Mouse (Mus musculus) CH12.LX (cell line): Measurements from ENCODE around the gene Tpm4. TPM values are rescaled to one million over a fixed set of nuclear protein-coding genes. Genes with fewer than 3 reads are reported as not detected.

ENCODE experiments used
- DNase-seq: peaks from one replicate; pipeline ENCODE4 v3.0.0-alpha.2; 2013; ENCODE audit errors: extremely low read depth
- H3K27ac ChIP-seq: 2 replicates; pipeline ENCODE4 v1.5.1; 2012; ENCODE audit warnings: low read depth, mild to moderate bottlenecking, control low read depth, moderate library complexity; ENCODE audit not compliant: insufficient read depth
- H3K27me3 ChIP-seq: replicated peaks from 2 replicates; pipeline ENCODE3; 2012; ENCODE audit warnings: inconsistent platforms
- H3K36me3 ChIP-seq, 2 experiments: replicated peaks in 1 of 2; 2 replicates each; pipeline versions ENCODE3 to v1.6.1; 2012; ENCODE audit warnings: inconsistent platforms in 1 of 2, low read length in 1 of 2, mild to moderate bottlenecking in 1 of 2, mixed read lengths in 1 of 2, moderate library complexity in 1 of 2; ENCODE audit not compliant: control insufficient read depth in 1 of 2, insufficient read depth in 1 of 2
- H3K4me1 ChIP-seq, 2 experiments: 2 replicates each; pipeline ENCODE4 v1.6.1; 2012; ENCODE audit warnings: inconsistent platforms in 1 of 2, moderate library complexity in 1 of 2; ENCODE audit not compliant: insufficient read depth in 2 of 2, control insufficient read depth in 1 of 2
- H3K4me2 ChIP-seq: 2 replicates; pipeline ENCODE4 v1.6.1; 2012; ENCODE audit warnings: low read depth, mild to moderate bottlenecking, control low read depth; ENCODE audit not compliant: poor library complexity, insufficient read depth, severe bottlenecking
- H3K4me3 ChIP-seq, 3 experiments: fragments of 150-350 bp in 1 of 3; sonication (generic) in 1 of 3; replicated peaks in 1 of 3; 2 replicates each; pipeline versions ENCODE3 to v1.5.1; 2011 to 2012; ENCODE audit warnings: low read depth in 2 of 3, low read length in 2 of 3, mild to moderate bottlenecking in 2 of 3, moderate library complexity in 2 of 3, control low read depth in 1 of 3, improper control_type of control experiment in 1 of 3, inconsistent platforms in 1 of 3, mixed read lengths in 1 of 3; ENCODE audit not compliant: poor library complexity in 1 of 3
- H3K79me2 ChIP-seq: replicated peaks from 2 replicates; pipeline ENCODE4 v1.6.1; 2012; ENCODE audit warnings: mild to moderate bottlenecking, moderate library complexity; ENCODE audit not compliant: control insufficient read depth, poor library complexity, insufficient read depth, severe bottlenecking; ENCODE audit errors: extremely low read depth
- H3K9ac ChIP-seq: 2 replicates; pipeline ENCODE4 v1.6.1; 2012; ENCODE audit warnings: low read depth, mild to moderate bottlenecking, control low read depth, moderate library complexity; ENCODE audit not compliant: insufficient read depth
- H3K9me3 ChIP-seq: replicated peaks from 2 replicates; pipeline ENCODE3; 2012; ENCODE audit warnings: low read length, inconsistent platforms, mixed read lengths
- CHD1 ChIP-seq: IDR thresholded peaks from 2 replicates; pipeline ENCODE4 v1.6.1; 2012; ENCODE audit warnings: low read depth, low read length, improper control_type of control experiment, inconsistent platforms
- CHD2 ChIP-seq: IDR thresholded peaks from 2 replicates; pipeline ENCODE4 v1.6.1; 2011; ENCODE audit warnings: low read length, improper control_type of control experiment
- CTCF ChIP-seq, 2 experiments: IDR thresholded peaks in 1 of 2; conservative IDR thresholded peaks in 1 of 2; 2 replicates each; pipeline ENCODE4 v1.5.1; 2011 to 2012; ENCODE audit warnings: low read depth in 2 of 2, low read length in 2 of 2, improper control_type of control experiment in 1 of 2, inconsistent platforms in 1 of 2, mild to moderate bottlenecking in 1 of 2, moderate library complexity in 1 of 2
- E2F4 ChIP-seq: IDR thresholded peaks from 2 replicates; pipeline ENCODE4 v1.6.1; 2011; ENCODE audit warnings: low read depth, low read length, improper control_type of control experiment; ENCODE audit not compliant: insufficient replicate concordance
- ELF1 ChIP-seq: IDR thresholded peaks from 2 replicates; pipeline ENCODE4 v1.6.1; 2014; ENCODE audit warnings: low read depth, mild to moderate bottlenecking, inconsistent platforms, low read length, improper control_type of control experiment
- EP300 ChIP-seq: IDR thresholded peaks from 2 replicates; pipeline ENCODE4 v1.6.1; 2011; ENCODE audit warnings: low read length, improper control_type of control experiment
- ETS1 ChIP-seq: conservative IDR thresholded peaks from 2 replicates; pipeline ENCODE4 v1.6.1; 2012; ENCODE audit warnings: low read depth, mild to moderate bottlenecking, inconsistent platforms, low read length, improper control_type of control experiment, moderate library complexity
- GABPA ChIP-seq: IDR thresholded peaks from 2 replicates; pipeline ENCODE4 v1.6.1; 2012; ENCODE audit warnings: low read depth, low read length, improper control_type of control experiment, inconsistent platforms; ENCODE audit not compliant: insufficient replicate concordance
- JUN ChIP-seq: IDR thresholded peaks from 2 replicates; pipeline ENCODE4 v1.6.1; 2011; ENCODE audit warnings: low read depth, mild to moderate bottlenecking, low read length, improper control_type of control experiment, moderate library complexity; ENCODE audit not compliant: insufficient read depth
- JUND ChIP-seq: conservative IDR thresholded peaks from 2 replicates; pipeline ENCODE4 v1.6.1; 2011; ENCODE audit warnings: low read depth, low read length, improper control_type of control experiment
- KAT2A ChIP-seq: IDR thresholded peaks from 2 replicates; pipeline ENCODE4 v1.6.1; 2012; ENCODE audit warnings: low read length, improper control_type of control experiment, inconsistent platforms; ENCODE audit not compliant: insufficient replicate concordance
- MAFK ChIP-seq: IDR thresholded peaks from 2 replicates; pipeline ENCODE4 v1.6.1; 2011; ENCODE audit warnings: low read length, improper control_type of control experiment; ENCODE audit not compliant: insufficient replicate concordance
- MAX ChIP-seq: IDR thresholded peaks from 2 replicates; pipeline ENCODE4 v1.6.1; 2011; ENCODE audit warnings: low read length, improper control_type of control experiment
- MAZ ChIP-seq: IDR thresholded peaks from 2 replicates; pipeline ENCODE4 v1.6.1; 2012; ENCODE audit warnings: low read depth, mild to moderate bottlenecking, inconsistent platforms, low read length, improper control_type of control experiment, moderate library complexity
- MEF2A ChIP-seq: IDR thresholded peaks from 2 replicates; pipeline ENCODE4 v1.6.1; 2014; ENCODE audit warnings: low read depth, mild to moderate bottlenecking, inconsistent platforms, low read length, improper control_type of control experiment, borderline replicate concordance
- MXI1 ChIP-seq: IDR thresholded peaks from 2 replicates; pipeline ENCODE4 v1.6.1; 2011; ENCODE audit warnings: mild to moderate bottlenecking, low read depth, low read length, improper control_type of control experiment
- NELFE ChIP-seq: IDR thresholded peaks from 2 replicates; pipeline ENCODE4 v1.6.1; 2011; ENCODE audit warnings: low read depth, low read length, improper control_type of control experiment
- NRF1 ChIP-seq: IDR thresholded peaks from 2 replicates; pipeline ENCODE4 v1.6.1; 2014; ENCODE audit warnings: low read depth, mild to moderate bottlenecking, inconsistent platforms, low read length, improper control_type of control experiment, moderate library complexity
- POLR2AphosphoS2 ChIP-seq: IDR thresholded peaks from 2 replicates; pipeline ENCODE4 v1.6.1; 2011; ENCODE audit warnings: low read depth, low read length, improper control_type of control experiment
- RAD21 ChIP-seq: IDR thresholded peaks from 2 replicates; pipeline ENCODE4 v1.6.1; 2011; ENCODE audit warnings: low read depth, mild to moderate bottlenecking, low read length, improper control_type of control experiment, moderate library complexity
- RCOR1 ChIP-seq: conservative IDR thresholded peaks from 2 replicates; pipeline ENCODE4 v1.6.1; 2012; ENCODE audit warnings: low read depth, mild to moderate bottlenecking, inconsistent platforms, low read length, improper control_type of control experiment
- SIN3A ChIP-seq: IDR thresholded peaks from 2 replicates; pipeline ENCODE4 v1.6.1; 2012; ENCODE audit warnings: low read length, improper control_type of control experiment, inconsistent platforms
- SMC3 ChIP-seq: IDR thresholded peaks from 2 replicates; pipeline ENCODE4 v1.6.1; 2011; ENCODE audit warnings: low read depth, low read length, improper control_type of control experiment
- TBP ChIP-seq: conservative IDR thresholded peaks from 2 replicates; pipeline ENCODE4 v1.6.1; 2011; ENCODE audit warnings: low read depth, low read length, improper control_type of control experiment
- TCF12 ChIP-seq: IDR thresholded peaks from 2 replicates; pipeline ENCODE4 v1.6.1; 2014; ENCODE audit warnings: low read depth, mild to moderate bottlenecking, inconsistent platforms, low read length, improper control_type of control experiment
- UBTF ChIP-seq: IDR thresholded peaks from 2 replicates; pipeline ENCODE4 v1.6.1; 2012; ENCODE audit warnings: low read depth, mild to moderate bottlenecking, inconsistent platforms, low read length, improper control_type of control experiment, moderate library complexity
- USF1 ChIP-seq: IDR thresholded peaks from 2 replicates; pipeline ENCODE4 v1.6.1; 2014; ENCODE audit warnings: low read depth, mild to moderate bottlenecking, inconsistent platforms, low read length, improper control_type of control experiment
- USF2 ChIP-seq: conservative IDR thresholded peaks from 2 replicates; pipeline ENCODE4 v1.6.1; 2011; ENCODE audit warnings: low read depth, low read length, improper control_type of control experiment
- ZC3H11A ChIP-seq: IDR thresholded peaks from 2 replicates; pipeline ENCODE4 v1.6.1; 2012; ENCODE audit warnings: low read depth, mild to moderate bottlenecking, inconsistent platforms, low read length, improper control_type of control experiment
- ZKSCAN1 ChIP-seq: IDR thresholded peaks from 2 replicates; pipeline ENCODE4 v1.6.1; 2012; ENCODE audit warnings: low read depth, inconsistent platforms, low read length, improper control_type of control experiment, borderline replicate concordance
- ZMIZ1 ChIP-seq: IDR thresholded peaks from 2 replicates; pipeline ENCODE4 v1.6.1; 2012; ENCODE audit warnings: low read depth, mild to moderate bottlenecking, inconsistent platforms, low read length, improper control_type of control experiment
- ZNF384 ChIP-seq: IDR thresholded peaks from 2 replicates; pipeline ENCODE4 v1.6.1; 2012; ENCODE audit warnings: low read depth, low read length, improper control_type of control experiment, inconsistent platforms
- dilution Hi-C: fragments of 300-500 bp; cut with MboI; formaldehyde crosslinking; loops from 2 replicates; pipeline ENCODE4 v1.14.3; 2020; ENCODE audit warnings: low sequenced_read_pairs; ENCODE audit not compliant: extremely low pct_unique_long_range_greater_than_20kb, extremely low pct_ligation_motif_present
- in situ Hi-C: fragments of 300-500 bp; cut with MboI; formaldehyde crosslinking; loops from 3 replicates; pipeline ENCODE4 v1.14.3; 2019; ENCODE audit warnings: low sequenced_read_pairs, low pct_ligation_motif_present, low pct_unique_long_range_greater_than_20kb, mixed read lengths
- polyA plus RNA-seq: library from polyadenylated mRNA; unstranded; fragments of >175 nt; gene quantifications from 2 replicates; pipeline ENCODE4 v1.2.1, GENCODE M21; 2012; ENCODE audit warnings: low read depth; ENCODE audit not compliant: insufficient read length
- total RNA-seq, 2 experiments: library from RNA; depleted of rRNA; stranded (reverse); fragments of 300-350 nt in 1 of 2; fragments of >200 nt in 1 of 2; gene quantifications; 2 replicates each; pipeline ENCODE4 v1.2.3; 2012 to 2014

Tpm4 gene
- total and polyA plus RNA-seq, 3 experiments = 96.2 to 284 (median 203) TPM

- TF ChIP-seq ZC3H11A (no peak), EP300 (no peak), SMC3 (no peak), JUND (no peak), JUN (no peak)
- TF ChIP-seq, all 38 proteins: peak for 12
Measured at GRCm38 (mm10) chr8:72135446-72136301, 899 bp downstream of the Tpm4 start (continued).

- in situ Hi-C loops (no loop called here), dilution Hi-C loops (no loop called here)
- Histone ChIP-seq H3K4me3 (peak overlapping the region; percentile 79 to 95 (median 88)), H3K79me2 (peaks cover 19% of the 10 kb centered on the region), H3K9me3 (no peaks in the 10 kb centered on the region), H3K4me1 (peaks cover 12 to 48% of the 10 kb centered on the region in 2 experiments), H3K4me2 (peak overlapping the region; percentile 41), H3K27me3 (no peaks in the 10 kb centered on the region), H3K27ac (peak overlapping the region; percentile 51), H3K36me3 (peaks cover 22 to 33% of the 10 kb centered on the region in 2 experiments), H3K9ac (peak overlapping the region; percentile 78)
- DNase-seq = peak; percentile 91
- TF ChIP-seq GABPA (no peak), SMC3 (no peak), JUND (no peak), SIN3A (peak; percentile 73; the same call in 1 of the 2 replicates), TBP (peak; percentile 89), CHD1 (no peak), MEF2A (0 out of 2 replicates have a peak, but pooled peaks have one; percentile 12), MAZ (no peak), UBTF (0 out of 2 replicates have a peak, but pooled peaks have one; percentile 42), EP300 (no peak), ZNF384 (no peak), USF1 (no peak), MAX (peak; percentile 80), JUN (no peak), USF2 (no peak), E2F4 (no peak), MXI1 (no peak), NELFE (peak; percentile 67; the same call in 1 of the 2 replicates), TCF12 (0 out of 2 replicates have a peak, but pooled peaks have one; percentile 6), ZC3H11A (no peak), POLR2AphosphoS2 (peak; percentile 75; the same call in 1 of the 2 replicates), ZMIZ1 (0 out of 2 replicates have a peak, but pooled peaks have one; percentile 50), RAD21 (no peak), ZKSCAN1 (no peak), ELF1 (peak; percentile 68; the same call in 1 of the 2 replicates), CHD2 (no peak), NRF1 (no peak), RCOR1 (no peak), KAT2A (no peak), MAFK (no peak), CTCF (conservative IDR thresholded peaks at IDR 0.05 in 1 of 2, IDR thresholded peaks at IDR 0.05 in 1 of 2; ENCODE audit: low read depth in 2 of 2, low read length in 2 of 2) (no peak), ETS1 (0 out of 2 replicates have a peak, but pooled peaks have one; percentile 52)
Measured at GRCm38 (mm10) chr8:72136302-72136978, 1.7 kb downstream of the Tpm4 start.
